Mouse (Mus musculus): Measurements from ENCODE around the gene Sdccag8.
A peak's percentile ranks its signal among the peaks of the same experiment; 100 is the strongest.

Gene Sdccag8

GRCm38 (mm10) chr1:176943987-176944386, 129.5 kb downstream of the Sdccag8 start:
- no peak for DNase-seq (ENCODE audit: low spot score)

GRCm38 (mm10) chr1:176944458-176945174, 130.2 kb downstream of the Sdccag8 start:
- DNase-seq (ENCODE audit: low spot score) = peak; percentile 67

- DNase-seq (ENCODE audit: low spot score) = no peak
Observed at GRCm38 (mm10) chr1:176945175-176945540, 130.7 kb downstream of the Sdccag8 start.

GRCm38 (mm10) chr1:176946031-176946795, 131.8 kb downstream of the Sdccag8 start:
- no peak for DNase-seq (ENCODE audit: low spot score)

GRCm38 (mm10) chr1:176946796-176947181, 132.3 kb downstream of the Sdccag8 start:
- DNase-seq (ENCODE audit: low spot score) = no peak

- no peak for DNase-seq (ENCODE audit: low spot score)
Observed at GRCm38 (mm10) chr1:176948861-176949260, 134.4 kb downstream of the Sdccag8 start.

GRCm38 (mm10) chr1:176949320-176949719, 134.9 kb downstream of the Sdccag8 start:
- no peak for DNase-seq (ENCODE audit: low spot score)

- DNase-seq (ENCODE audit: low spot score) = no peak
Observed at GRCm38 (mm10) chr1:176950061-176950460, 135.6 kb downstream of the Sdccag8 start.

- DNase-seq (ENCODE audit: low spot score) = no peak
Observed at GRCm38 (mm10) chr1:176951836-176952235, 137.4 kb downstream of the Sdccag8 start.

GRCm38 (mm10) chr1:176958311-176958710, 143.9 kb downstream of the Sdccag8 start:
- DNase-seq (ENCODE audit: low spot score) = no peak

GRCm38 (mm10) chr1:176961716-176962115, 147.3 kb downstream of the Sdccag8 start:
- no peak for DNase-seq (ENCODE audit: low spot score)

GRCm38 (mm10) chr1:176962894-176963293, 148.4 kb downstream of the Sdccag8 start:
- no peak for DNase-seq (ENCODE audit: low spot score)

GRCm38 (mm10) chr1:176967299-176967698, 152.8 kb downstream of the Sdccag8 start:
- DNase-seq (ENCODE audit: low spot score) = no peak

GRCm38 (mm10) chr1:176970635-176971478, 156.4 kb downstream of the Sdccag8 start:
- DNase-seq (ENCODE audit: low spot score) = no peak

- no peak for DNase-seq (ENCODE audit: low spot score)
Observed at GRCm38 (mm10) chr1:176971479-176971797, 157.0 kb downstream of the Sdccag8 start.

GRCm38 (mm10) chr1:176973356-176974088, 159.1 kb downstream of the Sdccag8 start:
- no peak for DNase-seq (ENCODE audit: low spot score)

- DNase-seq (ENCODE audit: low spot score) = no peak
Observed at GRCm38 (mm10) chr1:176979235-176979634, 164.8 kb downstream of the Sdccag8 start.

GRCm38 (mm10) chr1:176980140-176980539, 165.7 kb downstream of the Sdccag8 start:
- DNase-seq (ENCODE audit: low spot score) = no peak

GRCm38 (mm10) chr1:176980801-176981400, 166.4 kb downstream of the Sdccag8 start:
- no peak for DNase-seq (ENCODE audit: low spot score)

- no peak for DNase-seq (ENCODE audit: low spot score)
Observed at GRCm38 (mm10) chr1:176981511-176981910, 167.1 kb downstream of the Sdccag8 start.

- no peak for DNase-seq (ENCODE audit: low spot score)
Observed at GRCm38 (mm10) chr1:176982671-176983070, 168.2 kb downstream of the Sdccag8 start.

- DNase-seq (ENCODE audit: low spot score) = no peak
Observed at GRCm38 (mm10) chr1:176985691-176986090, 171.2 kb downstream of the Sdccag8 start.
